Mouse (Mus musculus): ENCODE data around the gene Ubap1l. TPM values are rescaled to one million over a fixed set of nuclear protein-coding genes. Genes with fewer than 3 reads are reported as not detected.

Gene Ubap1l
- polyA plus RNA-seq, 1 experiment = 0.06 TPM

DNA sequence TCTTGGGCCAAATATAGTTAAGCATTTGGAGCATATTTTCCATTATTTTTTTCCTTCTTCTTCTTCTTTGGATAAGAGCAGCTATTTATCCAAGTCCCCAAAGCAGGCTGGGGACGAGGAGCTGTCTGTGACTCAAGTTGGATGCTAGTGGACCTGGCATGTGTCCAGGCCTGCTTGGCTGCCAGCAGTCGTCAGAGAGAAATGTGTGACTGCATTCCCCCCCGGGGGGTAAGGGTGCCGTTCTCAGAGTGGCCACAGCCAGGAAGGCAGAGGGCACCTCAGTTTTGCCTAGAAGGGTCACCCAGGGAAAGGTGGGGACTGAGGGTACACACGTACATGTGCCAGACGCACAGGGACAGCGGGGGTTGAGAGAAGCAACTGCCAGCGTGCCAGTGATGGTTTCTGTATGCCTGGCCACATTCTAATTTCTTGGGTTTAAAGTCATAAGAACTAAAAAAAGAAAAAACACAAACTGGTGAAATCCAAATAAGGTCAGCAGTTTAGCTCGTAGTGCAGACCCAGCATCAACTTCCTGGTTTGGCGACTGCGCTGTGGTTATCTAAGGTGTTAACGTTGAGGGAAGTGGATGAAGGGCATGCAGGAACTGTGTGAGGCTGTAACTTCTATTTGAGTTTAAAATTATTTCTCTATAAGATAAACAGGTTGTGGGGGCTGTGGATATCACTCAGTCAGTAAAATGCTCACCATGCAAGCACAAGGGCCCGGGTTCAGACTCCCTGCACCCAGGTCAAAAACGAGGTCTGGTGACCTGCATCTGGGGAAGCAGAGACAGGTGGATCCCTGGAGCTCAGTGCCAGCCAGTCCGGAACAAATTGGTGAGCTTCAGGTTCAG, 43.7 kb downstream of the Ubap1l start:
- Histone ChIP-seq H3K9me3 (ENCODE audit: control insufficient read depth, low read length) (no peaks in the 10 kb centered on the region), H3K4me3 (replicated peaks) (no peak overlapping the region), H3K36me3 (ENCODE audit: control insufficient read depth) (no peaks in the 10 kb centered on the region), H3K27me3 (ENCODE audit: control insufficient read depth) (no peaks in the 10 kb centered on the region), H3K4me1 (ENCODE audit: control insufficient read depth) (no peaks in the 10 kb centered on the region)
- no peak for TF ChIP-seq TAL1 (IDR thresholded peaks at IDR 0.05; ENCODE audit: low read length)
- TF ChIP-seq GATA1 (IDR thresholded peaks at IDR 0.05; ENCODE audit: low read length) = no peak

DNA sequence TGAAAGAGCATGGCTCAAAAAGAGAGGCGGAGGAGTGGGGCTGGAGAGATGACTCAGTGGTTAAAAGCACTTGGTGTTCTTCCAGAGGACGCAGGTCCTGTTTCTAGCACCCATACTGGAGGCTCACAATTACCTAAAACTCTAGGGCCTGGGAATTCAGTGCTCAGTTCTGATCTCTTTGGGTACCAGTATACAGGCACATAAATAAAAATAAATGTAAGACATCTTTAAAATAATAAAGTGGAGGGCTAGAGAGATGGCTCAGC, 44.3 kb downstream of the Ubap1l start:
- no peak overlapping the region for H3K4me3 ChIP-seq (replicated peaks)
- no peak for TF ChIP-seq TAL1 (IDR thresholded peaks at IDR 0.05; ENCODE audit: low read length)
- TF ChIP-seq GATA1 (IDR thresholded peaks at IDR 0.05; ENCODE audit: low read length) = no peak
- H3K27me3 ChIP-seq (ENCODE audit: control insufficient read depth) = no peaks in the 10 kb centered on the region
- no peaks in the 10 kb centered on the region for H3K36me3 ChIP-seq (ENCODE audit: control insufficient read depth)
- H3K9me3 ChIP-seq (ENCODE audit: control insufficient read depth, low read length) = no peaks in the 10 kb centered on the region
- H3K4me1 ChIP-seq (ENCODE audit: control insufficient read depth) = no peaks in the 10 kb centered on the region

DNA sequence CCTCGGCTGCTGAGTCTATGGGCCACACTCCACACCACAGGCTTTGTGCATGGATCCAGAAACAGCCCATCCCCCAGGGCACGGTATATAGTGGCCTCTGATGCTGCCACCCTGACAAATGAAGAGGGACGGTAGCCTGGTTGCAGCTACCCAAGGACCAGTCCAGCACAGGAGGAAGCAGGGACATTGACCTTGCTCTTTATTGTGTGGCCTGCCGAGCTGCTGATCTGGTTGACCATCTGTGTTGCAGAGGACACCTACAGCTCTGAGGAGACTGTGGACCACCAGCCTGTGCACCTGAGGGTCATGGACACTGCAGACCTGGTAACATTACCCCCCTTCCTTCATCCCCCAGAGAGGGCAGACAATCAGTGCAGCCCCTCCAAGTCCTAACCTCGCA, 46.5 kb downstream of the Ubap1l start:
- no peaks in the 10 kb centered on the region for H3K4me1 ChIP-seq (ENCODE audit: control insufficient read depth)
- no peak for TF ChIP-seq GATA1 (IDR thresholded peaks at IDR 0.05; ENCODE audit: low read length)
- no peak for TF ChIP-seq TAL1 (IDR thresholded peaks at IDR 0.05; ENCODE audit: low read length)
- no peaks in the 10 kb centered on the region for H3K36me3 ChIP-seq (ENCODE audit: control insufficient read depth)
- H3K4me3 ChIP-seq (replicated peaks) = no peak overlapping the region
- H3K27me3 ChIP-seq (ENCODE audit: control insufficient read depth) = no peaks in the 10 kb centered on the region
- H3K9me3 ChIP-seq (ENCODE audit: control insufficient read depth, low read length) = no peaks in the 10 kb centered on the region

DNA sequence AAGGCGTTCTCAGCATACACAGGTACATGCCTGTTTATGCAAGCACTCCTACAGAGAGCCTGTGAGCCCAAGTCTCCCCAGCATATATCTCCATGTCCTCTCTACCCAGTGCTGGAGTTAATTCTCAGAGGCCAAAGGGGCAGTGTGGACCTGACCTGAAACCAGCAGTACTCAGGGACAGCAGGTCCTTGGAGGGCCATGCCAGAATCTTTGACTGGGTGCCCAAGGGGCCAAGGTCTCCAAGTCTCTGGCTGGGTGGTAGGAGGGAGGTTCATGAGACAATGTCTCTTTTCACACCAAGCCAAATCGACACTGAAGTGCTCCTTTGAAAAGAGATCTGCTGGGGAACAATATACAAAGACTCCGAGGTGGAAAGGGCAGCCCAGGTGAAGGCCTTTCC, 47.0 kb downstream of the Ubap1l start:
- no peak overlapping the region for H3K4me3 ChIP-seq (replicated peaks)
- TF ChIP-seq GATA1 (IDR thresholded peaks at IDR 0.05; ENCODE audit: low read length) (no peak), TAL1 (IDR thresholded peaks at IDR 0.05; ENCODE audit: low read length) (no peak)
- H3K36me3 ChIP-seq (ENCODE audit: control insufficient read depth) = no peaks in the 10 kb centered on the region
- no peaks in the 10 kb centered on the region for H3K4me1 ChIP-seq (ENCODE audit: control insufficient read depth)
- H3K9me3 ChIP-seq (ENCODE audit: control insufficient read depth, low read length) = no peaks in the 10 kb centered on the region
- no peaks in the 10 kb centered on the region for H3K27me3 ChIP-seq (ENCODE audit: control insufficient read depth)

DNA sequence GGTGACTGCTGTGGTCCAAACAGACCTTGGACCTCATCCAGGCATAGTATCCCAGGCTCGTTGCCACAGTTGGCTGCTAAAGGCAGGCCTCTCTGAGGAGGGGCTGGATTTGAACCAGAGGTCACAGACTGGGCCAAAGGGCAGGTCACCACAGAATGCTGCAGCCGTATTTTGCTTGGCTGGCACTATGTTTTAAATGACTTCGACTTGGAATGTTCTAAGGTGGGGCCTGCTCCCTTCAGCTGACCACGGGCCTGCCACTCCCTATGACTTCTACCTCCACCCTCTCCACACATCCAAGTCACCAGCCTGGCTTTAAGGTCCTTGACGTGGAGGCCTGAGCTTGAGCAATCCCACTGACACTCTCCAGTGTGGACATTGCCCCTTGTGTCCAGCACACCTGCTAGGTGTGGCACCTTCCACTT, 48.0 kb downstream of the Ubap1l start:
- Histone ChIP-seq H3K27me3 (ENCODE audit: control insufficient read depth) (no peaks in the 10 kb centered on the region), H3K4me3 (replicated peaks) (no peak overlapping the region), H3K9me3 (ENCODE audit: control insufficient read depth, low read length) (no peaks in the 10 kb centered on the region), H3K4me1 (ENCODE audit: control insufficient read depth) (no peaks in the 10 kb centered on the region), H3K36me3 (ENCODE audit: control insufficient read depth) (no peaks in the 10 kb centered on the region)
- TF ChIP-seq GATA1 (IDR thresholded peaks at IDR 0.05; ENCODE audit: low read length) = no peak
- no peak for TF ChIP-seq TAL1 (IDR thresholded peaks at IDR 0.05; ENCODE audit: low read length)

DNA sequence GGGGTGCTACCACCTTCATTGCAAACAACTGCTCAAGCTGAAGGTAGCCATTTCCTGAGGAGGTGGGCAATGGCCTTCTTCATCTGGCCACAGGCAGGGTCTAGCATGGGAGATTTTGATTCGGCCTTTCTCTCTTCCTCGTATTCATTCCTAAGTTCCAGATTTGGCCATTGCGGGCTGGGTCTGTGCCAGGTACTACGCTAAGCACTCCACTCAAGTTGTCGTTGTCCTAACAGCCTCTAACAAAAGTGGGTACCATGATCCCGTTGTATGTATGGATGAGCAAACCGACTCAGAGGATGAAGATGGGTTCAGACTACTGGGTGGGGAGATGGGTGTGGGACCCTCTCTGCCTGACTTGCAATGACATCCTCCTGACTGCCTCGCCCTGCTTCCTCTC, 49.5 kb downstream of the Ubap1l start:
- Histone ChIP-seq H3K4me3 (replicated peaks) (no peak overlapping the region), H3K9me3 (ENCODE audit: control insufficient read depth, low read length) (no peaks in the 10 kb centered on the region), H3K27me3 (ENCODE audit: control insufficient read depth) (no peaks in the 10 kb centered on the region), H3K36me3 (ENCODE audit: control insufficient read depth) (no peaks in the 10 kb centered on the region), H3K4me1 (ENCODE audit: control insufficient read depth) (no peaks in the 10 kb centered on the region)
- TF ChIP-seq GATA1 (IDR thresholded peaks at IDR 0.05; ENCODE audit: low read length) = no peak
- no peak for TF ChIP-seq TAL1 (IDR thresholded peaks at IDR 0.05; ENCODE audit: low read length)

DNA sequence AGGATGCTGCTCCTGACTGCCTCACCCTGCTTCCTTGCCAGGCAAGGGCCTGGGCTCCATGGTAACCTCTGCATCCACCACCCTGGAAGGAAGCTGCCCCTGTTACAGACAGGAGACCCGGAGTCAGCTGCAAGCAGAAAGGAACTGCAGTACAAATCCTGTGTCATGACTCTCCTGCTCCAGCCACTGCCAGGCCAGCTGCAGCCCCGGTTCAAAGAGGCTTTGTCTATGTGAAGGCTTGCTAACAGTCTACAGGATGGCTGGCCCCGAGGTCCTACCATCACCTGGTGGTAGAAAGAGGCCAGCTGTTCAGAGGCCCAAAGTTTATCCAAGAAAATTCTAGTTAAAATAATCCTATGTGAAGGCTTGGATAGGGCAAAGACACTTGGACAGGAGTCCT, 50.5 kb downstream of the Ubap1l start:
- H3K4me3 ChIP-seq (replicated peaks) = no peak overlapping the region
- no peaks in the 10 kb centered on the region for H3K4me1 ChIP-seq (ENCODE audit: control insufficient read depth)
- H3K27me3 ChIP-seq (ENCODE audit: control insufficient read depth) = no peaks in the 10 kb centered on the region
- no peaks in the 10 kb centered on the region for H3K9me3 ChIP-seq (ENCODE audit: control insufficient read depth, low read length)
- no peaks in the 10 kb centered on the region for H3K36me3 ChIP-seq (ENCODE audit: control insufficient read depth)
- no peak for TF ChIP-seq GATA1 (IDR thresholded peaks at IDR 0.05; ENCODE audit: low read length)

DNA sequence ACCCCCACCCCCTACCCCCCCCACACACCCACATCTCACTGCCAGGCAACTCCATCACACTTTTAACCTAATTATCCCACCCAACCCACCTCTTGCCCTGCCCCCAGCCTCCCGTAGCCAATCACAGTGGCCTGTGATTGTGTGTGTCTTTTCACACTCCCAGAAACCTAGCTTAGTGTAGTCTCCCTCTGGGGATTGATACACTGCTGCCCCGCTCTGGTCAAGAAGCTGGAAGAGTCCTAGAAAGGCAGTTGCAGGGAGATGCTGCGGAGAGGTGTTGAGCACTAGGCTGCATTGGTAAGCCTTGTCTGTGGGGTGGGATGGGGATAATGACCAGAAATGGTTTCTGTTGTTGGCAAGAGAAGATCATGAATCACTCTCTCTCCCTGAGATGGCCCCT, 56.9 kb downstream of the Ubap1l start:
- Histone ChIP-seq H3K27me3 (ENCODE audit: control insufficient read depth) (no peaks in the 10 kb centered on the region), H3K36me3 (ENCODE audit: control insufficient read depth) (no peaks in the 10 kb centered on the region), H3K4me3 (replicated peaks) (no peak overlapping the region), H3K9me3 (ENCODE audit: control insufficient read depth, low read length) (no peaks in the 10 kb centered on the region), H3K4me1 (ENCODE audit: control insufficient read depth) (no peaks in the 10 kb centered on the region)
- TF ChIP-seq TAL1 (IDR thresholded peaks at IDR 0.05; ENCODE audit: low read length) (no peak), GATA1 (IDR thresholded peaks at IDR 0.05; ENCODE audit: low read length) (no peak)

DNA sequence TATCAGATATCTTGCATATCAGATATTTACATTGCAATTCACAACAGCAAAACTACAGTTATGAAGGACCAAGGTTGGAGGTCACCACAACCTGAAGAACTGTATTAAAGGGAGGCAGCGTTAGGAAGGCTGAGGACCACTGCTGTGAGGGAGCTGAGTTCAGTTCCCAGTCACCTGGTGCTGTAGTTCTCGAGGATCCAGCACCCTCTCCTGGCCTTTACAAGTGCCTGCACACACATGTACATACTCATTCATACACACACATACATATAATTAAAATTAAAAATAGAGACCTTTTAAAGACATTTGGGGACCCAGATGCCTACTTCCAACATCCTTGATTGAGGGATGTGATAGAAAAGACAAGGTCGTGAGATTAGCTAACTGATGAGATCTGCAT, 58.8 kb downstream of the Ubap1l start:
- TF ChIP-seq GATA1 (IDR thresholded peaks at IDR 0.05; ENCODE audit: low read length) = no peak
- no peak for TF ChIP-seq TAL1 (IDR thresholded peaks at IDR 0.05; ENCODE audit: low read length)
- H3K4me1 ChIP-seq (ENCODE audit: control insufficient read depth) = no peaks in the 10 kb centered on the region
- H3K9me3 ChIP-seq (ENCODE audit: control insufficient read depth, low read length) = no peaks in the 10 kb centered on the region
- H3K4me3 ChIP-seq (replicated peaks) = no peak overlapping the region
- no peaks in the 10 kb centered on the region for H3K36me3 ChIP-seq (ENCODE audit: control insufficient read depth)
- no peaks in the 10 kb centered on the region for H3K27me3 ChIP-seq (ENCODE audit: control insufficient read depth)

All from erythroblast, embryonic 14.5 days (primary cell).